ENCODE assay signal across 8 mouse cellular contexts in the genomic region with DNA sequence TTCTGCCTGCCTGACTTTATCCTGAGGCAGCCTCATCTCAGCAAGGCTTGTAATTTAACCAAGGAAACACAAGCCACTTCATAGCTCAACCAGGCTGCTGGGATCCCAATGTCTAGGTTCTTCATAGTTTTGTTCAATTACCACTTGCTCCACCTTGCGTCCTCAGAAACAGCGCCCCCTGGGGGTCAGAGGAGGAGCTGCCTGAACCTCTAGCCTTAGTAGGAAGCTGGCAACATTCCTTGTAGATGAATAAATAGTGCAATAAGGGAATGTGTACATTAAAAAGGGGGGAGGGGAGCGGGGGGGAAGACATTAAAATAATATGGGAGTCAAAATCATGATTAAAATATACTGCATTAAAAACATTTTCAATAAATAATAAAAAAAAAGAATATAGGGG. TPM values are rescaled to one million over a fixed set of nuclear protein-coding genes. Genes with fewer than 3 reads are reported as not detected.
A peak's percentile ranks its signal among the peaks of the same experiment; 100 is the strongest.
DNase-seq lines count a peak whose midpoint lies in the region; TF ChIP-seq lines count a peak whose summit lies in the region.

No protein-coding gene starts in this region.

- H3K4me3 ChIP-seq in layer of hippocampus, adult 2 months = no peak overlapping the region
- no peak overlapping the region for H3K4me3 ChIP-seq in lung, adult 2 months (replicated peaks; ENCODE audit: extremely low read depth, low read depth, low read length)

- H3K27ac ChIP-seq in layer of hippocampus, adult 2 months = no peak overlapping the region

- TF ChIP-seq CTCF in layer of hippocampus, adult 2 months (conservative IDR thresholded peaks at IDR 0.05) = peak; percentile 75
- TF ChIP-seq CTCF in lung, adult 2 months (IDR thresholded peaks at IDR 0.05; ENCODE audit: insufficient read depth, low read length) = peak; percentile 63

- TF ChIP-seq POLR2A in lung, adult 2 months (IDR thresholded peaks at IDR 0.05; ENCODE audit: borderline replicate concordance, extremely low read depth, low read depth, low read length) = no peak

- WGBS in lung, adult 2 months = 16% methylated on average over 3 of the region's 3 CpGs

- peak; percentile 23 to 38 for DNase-seq in cerebellum, adult 18-20 months
- DNase-seq in cerebellum, adult 11 months = no peak
- no peak for DNase-seq in layer of hippocampus, adult 2 months (ENCODE audit: low spot score in 2 of 2)
- no peak for DNase-seq in layer of hippocampus, adult 8-10 months (ENCODE audit: low spot score in 2 of 2)
- peak; percentile 71 for DNase-seq in adrenal gland, postnatal 14 days
- peak; percentile 21 for DNase-seq in lung, adult 2 months
- peak; percentile 70 for DNase-seq in thymus, postnatal 4 days
- no peak for DNase-seq in left cerebral cortex, adult 11 months (ENCODE audit: low spot score)

- no peaks in the 10 kb centered on the region for H3K4me1 ChIP-seq in lung, adult 2 months (ENCODE audit: control insufficient read depth, insufficient read depth, low read length)

RNA-seq across cellular contexts. Expression of gene Syn3, which starts 14.7 kb away (rescaled TPM):
- 10 to 100 TPM; 21.1 to 22.2 TPM for total RNA-seq in layer of hippocampus, adult 2 months (2021)
- total RNA-seq in layer of hippocampus, adult 8-10 months (2022) = 10 to 100 TPM; 18.9 to 21.7 (median 19.6) TPM
- 2.3 and 3.6 TPM in 2 replicates for total RNA-seq in adrenal gland, postnatal 14 days (2021)
- polyA plus RNA-seq in lung, adult 2 months (2012; rRNA removed) = 0.77 and 1.1 TPM in 2 replicates

Comparison
In these comparisons a context has a peak if more than half of its experiments do, and no peak if none do; other contexts are left out.
1. DNase-seq: peak in cerebellum, adult 18-20 months (2 of 2), adrenal gland, postnatal 14 days (single experiment), lung, adult 2 months (single experiment) and thymus, postnatal 4 days (single experiment); none in cerebellum, adult 11 months (single experiment), layer of hippocampus, adult 2 months (0 of 2), layer of hippocampus, adult 8-10 months (0 of 2) and left cerebral cortex, adult 11 months (single experiment).